Mouse (Mus musculus): ENCODE results near the gene Slc22a14. TPM values are rescaled to one million over a fixed set of nuclear protein-coding genes. Genes with fewer than 3 reads are reported as not detected.

Slc22a14 gene
- polyA plus RNA-seq, 1 experiment: not detected

DNA sequence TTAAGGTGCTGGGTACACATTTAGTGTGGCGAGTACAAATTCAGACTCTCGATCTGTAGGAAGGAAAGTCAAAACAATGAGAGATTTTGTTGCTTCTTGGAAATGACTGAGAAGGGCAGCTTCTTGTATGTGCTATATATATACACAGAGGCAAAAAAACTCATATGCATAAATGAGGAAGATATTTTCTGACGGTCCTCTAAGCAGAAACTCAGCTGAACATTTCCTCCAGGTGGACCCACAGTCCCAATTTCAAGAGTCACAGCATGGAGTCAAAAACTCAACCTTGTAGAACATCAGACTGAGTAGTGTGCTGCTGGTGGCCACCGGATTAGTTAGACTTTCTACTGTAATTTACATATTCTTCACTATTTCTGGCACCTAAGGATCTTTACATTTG is 102.3 kb downstream of the Slc22a14 start:
- Histone ChIP-seq H3K27ac (ENCODE audit: insufficient read depth, low read depth, low read length) (no peak overlapping the region), H3K4me1 (ENCODE audit: control insufficient read depth, insufficient read depth, low read length) (no peaks in the 10 kb centered on the region), H3K4me3 (ENCODE audit: insufficient read depth, low read depth, low read length) (no peak overlapping the region)
- TF ChIP-seq CTCF (IDR thresholded peaks at IDR 0.05; ENCODE audit: insufficient read depth, low read depth, low read length) (no peak), POLR2A (IDR thresholded peaks at IDR 0.05; ENCODE audit: insufficient read depth, low read depth, low read length) (no peak)
- WGBS: 88% methylated on average over 4 of the region's 4 CpGs

DNA sequence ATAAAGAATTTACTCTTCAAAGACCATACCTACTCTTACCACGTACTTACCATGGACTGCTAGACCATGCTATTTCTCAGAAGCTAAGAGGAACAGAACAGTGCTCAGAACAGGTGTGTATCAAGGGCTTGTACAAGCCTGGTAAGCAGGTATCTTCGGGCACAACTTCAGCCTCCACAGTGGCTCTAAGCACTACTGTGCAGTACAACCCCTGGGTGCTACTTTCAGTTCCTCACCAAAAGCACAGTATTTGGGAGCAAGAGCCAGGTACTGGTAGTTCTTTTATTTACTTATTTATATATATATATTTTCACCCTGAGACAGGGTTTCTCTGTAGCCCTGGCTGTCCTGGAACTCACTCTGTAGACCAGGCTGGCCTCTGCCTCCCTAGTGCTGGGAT is 104.5 kb downstream of the Slc22a14 start:
- WGBS: 97% methylated on average over 2 of the region's 2 CpGs
- TF ChIP-seq POLR2A (IDR thresholded peaks at IDR 0.05; ENCODE audit: insufficient read depth, low read depth, low read length): no peak
- TF ChIP-seq CTCF (IDR thresholded peaks at IDR 0.05; ENCODE audit: insufficient read depth, low read depth, low read length): no peak
- no peak overlapping the region for H3K27ac ChIP-seq (ENCODE audit: insufficient read depth, low read depth, low read length)
- H3K4me3 ChIP-seq (ENCODE audit: insufficient read depth, low read depth, low read length): no peak overlapping the region
- no peaks in the 10 kb centered on the region for H3K4me1 ChIP-seq (ENCODE audit: control insufficient read depth, insufficient read depth, low read length)

DNA sequence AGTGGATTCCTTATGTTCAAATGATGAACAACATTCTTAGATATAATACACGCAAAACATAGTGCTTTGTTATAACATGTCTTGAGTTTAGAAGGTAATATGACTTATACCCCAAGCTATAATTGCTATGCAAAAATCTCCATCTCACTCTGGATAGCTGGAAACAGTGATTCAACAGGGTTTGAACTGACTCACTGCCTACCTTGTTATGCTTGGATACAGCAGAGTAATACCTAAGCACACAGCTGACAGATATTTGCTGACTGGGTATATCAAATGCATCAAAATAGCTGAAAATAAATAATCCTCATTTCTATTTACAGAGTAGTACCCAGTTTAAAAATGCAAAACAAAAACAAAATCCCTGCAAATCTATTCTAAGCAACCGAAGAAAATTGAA is 106.6 kb downstream of the Slc22a14 start:
- 97% methylated on average over 2 of the region's 2 CpGs for WGBS
- TF ChIP-seq POLR2A (IDR thresholded peaks at IDR 0.05; ENCODE audit: insufficient read depth, low read depth, low read length) (no peak), CTCF (IDR thresholded peaks at IDR 0.05; ENCODE audit: insufficient read depth, low read depth, low read length) (no peak)
- Histone ChIP-seq H3K27ac (ENCODE audit: insufficient read depth, low read depth, low read length) (no peak overlapping the region), H3K4me1 (ENCODE audit: control insufficient read depth, insufficient read depth, low read length) (no peaks in the 10 kb centered on the region), H3K4me3 (ENCODE audit: insufficient read depth, low read depth, low read length) (no peak overlapping the region)

DNA sequence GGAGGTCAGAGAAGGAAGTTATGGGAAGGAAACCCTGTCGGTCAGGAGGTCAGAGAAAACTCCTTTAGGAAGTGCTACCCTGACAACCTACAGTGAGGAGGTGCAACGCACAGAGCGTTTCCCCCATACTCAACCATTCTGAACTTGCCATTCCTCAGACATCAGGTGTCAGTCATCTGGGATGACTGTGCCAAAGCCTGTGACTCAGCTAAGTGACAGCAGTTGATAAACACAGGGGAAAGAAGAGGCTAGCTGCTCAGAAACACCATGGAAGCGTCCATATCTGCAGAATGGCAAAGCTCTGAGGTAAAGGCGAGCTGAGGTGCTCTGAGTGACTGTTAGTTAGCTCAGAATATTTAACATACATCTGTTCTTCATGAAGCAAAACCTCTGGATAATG is 107.2 kb downstream of the Slc22a14 start:
- TF ChIP-seq POLR2A (IDR thresholded peaks at IDR 0.05; ENCODE audit: insufficient read depth, low read depth, low read length): no peak
- no peak for TF ChIP-seq CTCF (IDR thresholded peaks at IDR 0.05; ENCODE audit: insufficient read depth, low read depth, low read length)
- Histone ChIP-seq H3K27ac (ENCODE audit: insufficient read depth, low read depth, low read length) (no peak overlapping the region), H3K4me1 (ENCODE audit: control insufficient read depth, insufficient read depth, low read length) (no peaks in the 10 kb centered on the region), H3K4me3 (ENCODE audit: insufficient read depth, low read depth, low read length) (no peak overlapping the region)
- WGBS: 87% methylated on average over 5 of the region's 5 CpGs

DNA sequence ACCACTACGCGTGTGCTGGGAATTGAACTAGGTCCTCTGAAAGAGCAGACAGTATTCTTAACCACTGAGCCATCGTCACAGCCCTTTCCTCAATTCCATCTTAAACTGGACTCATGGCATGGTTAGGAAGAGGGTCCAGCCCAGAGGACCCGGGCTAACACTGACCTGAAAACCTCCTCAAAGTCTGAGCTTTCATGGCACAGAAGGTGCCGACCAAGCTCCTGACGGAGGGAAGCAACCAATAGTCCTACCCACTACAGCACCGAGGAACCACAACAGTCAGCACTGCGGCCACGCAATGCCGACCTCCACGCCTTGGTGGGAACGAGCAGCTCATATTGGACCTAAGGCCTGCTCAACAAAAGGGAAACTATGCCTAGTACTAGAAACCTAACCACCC is 109.2 kb downstream of the Slc22a14 start:
- WGBS: 96% methylated on average over 12 of the region's 12 CpGs
- Histone ChIP-seq H3K27ac (ENCODE audit: insufficient read depth, low read depth, low read length) (no peak overlapping the region), H3K4me1 (ENCODE audit: control insufficient read depth, insufficient read depth, low read length) (no peaks in the 10 kb centered on the region), H3K4me3 (ENCODE audit: insufficient read depth, low read depth, low read length) (no peak overlapping the region)
- TF ChIP-seq POLR2A (IDR thresholded peaks at IDR 0.05; ENCODE audit: insufficient read depth, low read depth, low read length) (no peak), CTCF (IDR thresholded peaks at IDR 0.05; ENCODE audit: insufficient read depth, low read depth, low read length) (no peak)

DNA sequence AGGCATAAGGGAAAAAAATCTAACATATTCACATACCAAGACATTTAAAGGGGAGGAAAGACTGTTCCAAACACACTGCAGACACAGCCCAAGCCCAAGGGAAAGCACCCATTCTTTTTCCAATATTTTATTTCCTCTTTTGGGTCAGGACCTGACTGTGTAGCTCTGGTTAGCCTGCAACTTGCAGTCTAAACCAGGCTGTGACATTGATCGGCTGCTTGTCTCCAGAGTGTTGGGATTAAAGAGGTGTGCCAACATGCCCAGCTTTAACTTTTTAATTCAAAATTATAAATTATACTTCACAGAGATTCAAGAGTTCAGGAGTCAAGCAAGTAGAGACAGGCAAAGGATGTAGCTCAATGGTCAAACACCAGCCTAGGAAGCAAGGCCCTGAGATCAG is 110.3 kb downstream of the Slc22a14 start:
- TF ChIP-seq CTCF (IDR thresholded peaks at IDR 0.05; ENCODE audit: insufficient read depth, low read depth, low read length): no peak
- no peak for TF ChIP-seq POLR2A (IDR thresholded peaks at IDR 0.05; ENCODE audit: insufficient read depth, low read depth, low read length)
- 100% methylated on average over 1 of the region's 1 CpGs for WGBS

DNA sequence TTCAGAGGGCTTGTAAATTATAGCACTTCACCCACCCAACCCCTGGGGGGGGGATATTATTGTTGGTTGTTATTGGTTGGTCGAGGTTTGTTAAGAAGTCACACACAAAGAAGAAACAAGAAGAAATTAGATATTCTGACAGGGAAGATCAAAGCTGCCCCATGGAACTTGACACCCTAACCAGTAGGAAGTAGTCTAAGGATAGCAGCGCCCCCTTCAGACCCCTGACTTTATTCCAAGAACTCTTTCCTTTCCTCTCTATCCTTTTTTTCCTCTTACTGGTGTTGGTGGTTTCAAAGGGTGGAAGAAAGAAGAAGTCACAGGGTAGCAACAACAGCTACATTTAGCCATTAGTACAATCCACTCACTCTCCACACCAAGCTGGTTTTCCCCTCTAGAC is 111.2 kb downstream of the Slc22a14 start:
- TF ChIP-seq POLR2A (IDR thresholded peaks at IDR 0.05; ENCODE audit: insufficient read depth, low read depth, low read length) (no peak), CTCF (IDR thresholded peaks at IDR 0.05; ENCODE audit: insufficient read depth, low read depth, low read length) (no peak)
- no peak overlapping the region for H3K4me3 ChIP-seq (ENCODE audit: insufficient read depth, low read depth, low read length)
- H3K4me1 ChIP-seq (ENCODE audit: control insufficient read depth, insufficient read depth, low read length): no peaks in the 10 kb centered on the region
- H3K27ac ChIP-seq (ENCODE audit: insufficient read depth, low read depth, low read length): no peak overlapping the region
- 82% methylated on average over 2 of the region's 2 CpGs for WGBS

More for the DNA sequence above, 110.3 kb downstream of the Slc22a14 start:
- no peak overlapping the region for H3K27ac ChIP-seq (ENCODE audit: insufficient read depth, low read depth, low read length)
- no peaks in the 10 kb centered on the region for H3K4me1 ChIP-seq (ENCODE audit: control insufficient read depth, insufficient read depth, low read length)
- H3K4me3 ChIP-seq (ENCODE audit: insufficient read depth, low read depth, low read length): no peak overlapping the region

DNA sequence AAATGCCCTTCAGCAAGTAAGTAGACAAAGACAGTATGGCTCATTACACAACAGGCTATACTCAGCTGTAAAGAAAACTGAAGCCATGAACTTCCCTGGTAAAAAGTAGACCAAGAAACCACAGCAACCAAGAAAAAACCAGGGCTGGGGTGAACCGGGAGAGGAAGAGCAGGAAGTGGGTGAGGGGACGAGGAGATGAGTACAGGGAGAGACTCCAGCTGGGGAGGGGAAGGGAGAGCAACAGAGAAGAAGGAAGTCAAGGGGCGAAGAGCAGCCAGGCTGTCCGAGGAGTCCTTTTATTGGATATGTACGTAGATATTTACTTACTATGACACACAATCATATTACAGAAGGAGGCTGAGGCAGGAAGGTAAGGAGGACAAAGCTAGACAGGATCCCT is 117.4 kb downstream of the Slc22a14 start:
- Histone ChIP-seq H3K4me3 (ENCODE audit: insufficient read depth, low read depth, low read length) (no peak overlapping the region), H3K27ac (ENCODE audit: insufficient read depth, low read depth, low read length) (no peak overlapping the region), H3K4me1 (ENCODE audit: control insufficient read depth, insufficient read depth, low read length) (no peaks in the 10 kb centered on the region)
- TF ChIP-seq CTCF (IDR thresholded peaks at IDR 0.05; ENCODE audit: insufficient read depth, low read depth, low read length) (no peak), POLR2A (IDR thresholded peaks at IDR 0.05; ENCODE audit: insufficient read depth, low read depth, low read length) (no peak)
- WGBS: 86% methylated on average over 5 of the region's 5 CpGs

DNA sequence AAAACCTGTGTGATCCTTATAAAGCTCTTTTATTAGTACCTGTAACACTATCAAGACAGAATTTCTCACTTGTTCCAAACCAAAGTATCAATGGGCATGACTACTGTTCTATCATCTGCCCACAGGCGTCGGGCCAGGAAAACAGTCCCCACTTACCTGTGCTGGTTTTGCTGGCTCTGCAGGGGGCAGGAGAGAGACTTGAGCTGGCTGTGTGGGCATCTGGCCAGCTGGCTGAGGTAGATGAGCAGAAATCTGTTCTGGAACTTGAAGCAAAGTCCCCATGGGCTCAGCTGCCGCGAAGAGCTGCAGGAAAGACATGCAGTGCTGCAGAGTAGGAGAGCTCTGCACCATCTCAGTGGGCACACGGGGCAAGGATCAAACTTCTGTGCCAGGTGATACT is 118.5 kb downstream of the Slc22a14 start:
- WGBS: 87% methylated on average over 5 of the region's 5 CpGs
- no peak for TF ChIP-seq CTCF (IDR thresholded peaks at IDR 0.05; ENCODE audit: insufficient read depth, low read depth, low read length)
- TF ChIP-seq POLR2A (IDR thresholded peaks at IDR 0.05; ENCODE audit: insufficient read depth, low read depth, low read length): no peak
- H3K4me3 ChIP-seq (ENCODE audit: insufficient read depth, low read depth, low read length): no peak overlapping the region
- no peaks in the 10 kb centered on the region for H3K4me1 ChIP-seq (ENCODE audit: control insufficient read depth, insufficient read depth, low read length)
- no peak overlapping the region for H3K27ac ChIP-seq (ENCODE audit: insufficient read depth, low read depth, low read length)

DNA sequence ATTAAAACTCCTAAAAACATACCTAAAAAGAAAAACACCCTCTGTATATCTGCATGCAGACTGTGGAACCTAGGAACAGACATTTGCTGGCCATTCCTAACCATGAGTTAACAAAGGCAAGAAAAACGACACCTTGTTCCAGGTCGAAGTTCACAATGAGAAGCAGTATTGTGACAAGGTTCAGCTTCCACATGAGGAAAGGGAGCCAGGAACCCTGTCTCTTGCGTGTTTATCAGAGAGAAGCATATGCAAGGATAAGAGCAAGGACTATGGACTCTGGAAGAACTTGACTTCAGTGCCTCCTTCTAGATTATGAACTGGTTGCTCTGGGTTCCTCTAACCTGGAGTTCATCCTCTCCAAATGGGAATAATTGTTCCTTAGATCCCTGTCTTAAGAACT is 121.4 kb downstream of the Slc22a14 start:
- H3K27ac ChIP-seq (ENCODE audit: insufficient read depth, low read depth, low read length): no peak overlapping the region
- H3K4me3 ChIP-seq (ENCODE audit: insufficient read depth, low read depth, low read length): no peak overlapping the region
- TF ChIP-seq CTCF (IDR thresholded peaks at IDR 0.05; ENCODE audit: insufficient read depth, low read depth, low read length) (no peak), POLR2A (IDR thresholded peaks at IDR 0.05; ENCODE audit: insufficient read depth, low read depth, low read length) (no peak)
- 92% methylated on average over 3 of the region's 3 CpGs for WGBS
- H3K4me1 ChIP-seq (ENCODE audit: control insufficient read depth, insufficient read depth, low read length): peaks cover 13% of the 10 kb centered on the region
